Mouse (Mus musculus) midbrain, embryonic 16.5 days (tissue): ENCODE data around the gene Megf11. TPM values are rescaled to one million over a fixed set of nuclear protein-coding genes. Genes with fewer than 3 reads are reported as not detected.

Experiments
- ATAC-seq: fragments of 200-750 bp; cut with Nextera tagmentation; 2 replicates; pipeline ENCODE4 v1.8.0; 2017; ENCODE audit warnings: moderate TSS enrichment
- H3K27ac ChIP-seq: fragments of 300-500 bp; sonication (generic); 2 replicates; pipeline ENCODE4 v1.5.1; 2014; ENCODE audit warnings: mild to moderate bottlenecking, low read length, mixed read lengths
- H3K27me3 ChIP-seq: fragments of 300-500 bp; sonication (generic); 2 replicates; pipeline ENCODE4 v1.6.1; 2014; ENCODE audit warnings: low read depth, low read length, mixed read lengths; ENCODE audit not compliant: control insufficient read depth, insufficient read depth
- H3K36me3 ChIP-seq: fragments of 300-500 bp; sonication (generic); 2 replicates; pipeline ENCODE4 v1.6.1; 2014; ENCODE audit warnings: mild to moderate bottlenecking, low read length, moderate library complexity, mixed read lengths; ENCODE audit not compliant: control insufficient read depth, insufficient read depth
- H3K4me1 ChIP-seq: fragments of 300-500 bp; sonication (generic); 2 replicates; pipeline ENCODE4 v1.6.1; 2014; ENCODE audit warnings: mild to moderate bottlenecking, low read length, mixed read lengths; ENCODE audit not compliant: control insufficient read depth, insufficient read depth
- H3K4me2 ChIP-seq: fragments of 300-500 bp; sonication (generic); 2 replicates; pipeline ENCODE4 v1.6.1; 2014; ENCODE audit warnings: mild to moderate bottlenecking, low read length, mixed read lengths
- H3K4me3 ChIP-seq: fragments of 300-500 bp; sonication (generic); 2 replicates; pipeline ENCODE4 v1.5.1; 2014; ENCODE audit warnings: low read depth, mild to moderate bottlenecking, low read length, moderate library complexity, mixed read lengths
- H3K9ac ChIP-seq: fragments of 300-500 bp; sonication (generic); 2 replicates; pipeline ENCODE4 v1.6.1; 2014; ENCODE audit warnings: low read depth, low read length, mixed read lengths
- H3K9me3 ChIP-seq: fragments of 300-500 bp; sonication (generic); replicated peaks from 2 replicates; pipeline ENCODE4 v1.6.1; 2014; ENCODE audit warnings: mild to moderate bottlenecking, low read length, mixed read lengths; ENCODE audit not compliant: control insufficient read depth, poor library complexity, severe bottlenecking
- WGBS: fragments of 180-500 bp; shearing (Covaris S2); extraction: QIAGEN DNeasy Blood & Tissue Kit; methylation state at CpG from one replicate; pipeline ENCODE4 v1.1.7; 2014; 5-methylcytosine and 5-hydroxymethylcytosine counted together
- polyA plus RNA-seq: library from polyadenylated mRNA; unstranded; fragments of >200 nt; fragmentation: Nextera tagmentation; extraction: Ambion mirVana; gene quantifications from 2 replicates; pipeline ENCODE4 v1.2.1, GENCODE M21; 2015

Megf11 gene
- polyA plus RNA-seq, 1 experiment from 2014 or later, result 20.5 TPM

DNA sequence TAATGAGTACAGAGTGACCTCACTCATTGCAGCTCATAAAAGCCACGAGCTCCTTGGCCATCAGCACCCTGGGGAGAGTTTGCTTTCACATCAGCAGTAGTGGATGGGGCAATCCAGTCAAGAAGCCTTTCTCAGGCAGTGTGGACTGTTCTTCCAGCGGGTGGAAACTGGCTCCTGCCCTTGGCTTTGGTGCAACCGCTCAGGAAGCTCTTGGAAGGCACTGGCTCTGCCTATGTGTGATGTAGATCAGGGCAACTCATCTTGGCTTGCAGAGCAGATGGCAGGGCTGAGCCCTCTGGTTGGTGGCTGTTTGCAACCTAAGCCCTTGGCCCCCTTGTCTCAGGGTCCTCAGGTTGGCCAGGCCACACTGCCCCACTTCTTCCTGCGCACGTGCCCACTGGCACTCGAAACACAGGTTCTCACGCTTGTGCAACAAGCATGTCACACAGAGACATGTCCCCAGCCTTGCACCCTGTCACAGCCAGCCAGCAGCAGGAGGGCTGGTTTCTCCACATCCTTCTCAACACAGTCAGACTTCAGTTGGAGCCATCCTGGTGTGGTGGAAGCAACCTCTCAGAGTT lies 22.1 kb downstream of the Megf11 start:
- no peak for ATAC-seq
- no peak overlapping the region for H3K4me2 ChIP-seq
- WGBS, result 90% methylated on average over 7 of the region's 7 CpGs

DNA sequence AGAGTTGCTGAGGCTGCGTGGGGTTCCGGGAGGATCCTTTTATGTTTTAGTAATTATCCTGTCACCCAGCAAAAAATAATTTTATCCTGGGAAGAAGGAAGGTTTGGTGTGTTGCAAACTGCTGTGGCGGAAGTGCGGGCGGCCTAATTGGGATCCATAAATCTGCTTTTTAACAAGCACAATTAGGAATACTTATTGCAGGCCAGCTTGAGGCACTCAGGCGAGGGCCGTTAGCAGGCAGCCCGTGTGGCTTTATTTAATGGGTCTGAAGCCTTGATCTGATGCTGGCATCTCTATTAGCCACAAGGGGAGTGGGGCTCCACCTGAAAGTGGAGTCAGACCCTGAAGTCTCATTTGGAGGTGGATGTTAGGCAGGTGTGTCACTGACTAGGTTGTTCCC lies 23.4 kb downstream of the Megf11 start:
- Histone ChIP-seq H3K9ac (no peak overlapping the region), H3K27me3 (no peaks in the 10 kb centered on the region), H3K27ac (no peak overlapping the region), H3K4me2 (no peak overlapping the region), H3K36me3 (no peaks in the 10 kb centered on the region), H3K4me1 (peaks cover 2% of the 10 kb centered on the region; the same call in 1 of the 2 replicates), H3K9me3 (no peaks in the 10 kb centered on the region), H3K4me3 (no peak overlapping the region)
- WGBS, result 58% methylated on average over 8 of the region's 8 CpGs
- ATAC-seq, result no peak

More for the DNA sequence above, 22.1 kb downstream of the Megf11 start:
- Histone ChIP-seq H3K27ac (no peak overlapping the region), H3K36me3 (no peaks in the 10 kb centered on the region), H3K4me1 (peaks cover 2% of the 10 kb centered on the region; the same call in 1 of the 2 replicates), H3K9ac (no peak overlapping the region), H3K4me3 (no peak overlapping the region), H3K9me3 (no peaks in the 10 kb centered on the region), H3K27me3 (no peaks in the 10 kb centered on the region)

DNA sequence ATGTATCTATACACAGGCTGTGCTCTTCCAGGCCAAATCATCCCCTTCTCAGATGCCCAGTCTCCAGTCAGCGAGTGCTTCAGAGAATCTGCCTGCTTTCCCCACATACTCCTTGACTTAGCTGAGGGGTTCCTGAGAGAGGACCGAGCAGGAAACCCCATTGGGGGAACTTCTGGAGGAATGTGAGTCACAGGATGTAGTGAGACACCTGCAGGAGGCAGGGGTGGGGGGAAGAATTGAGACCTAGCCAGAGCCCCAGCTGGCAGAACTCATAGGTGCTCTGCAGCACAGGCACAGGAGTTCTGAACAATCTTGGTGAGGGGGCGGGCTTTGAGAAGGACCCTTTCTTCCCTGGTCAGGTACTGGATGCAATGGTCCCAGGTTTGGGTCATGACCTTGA lies 35.0 kb downstream of the Megf11 start:
- H3K9me3 ChIP-seq, result no peaks in the 10 kb centered on the region
- no peaks in the 10 kb centered on the region for H3K36me3 ChIP-seq
- WGBS, result 85% methylated on average over 3 of the region's 3 CpGs
- no peak for ATAC-seq
- H3K4me1 ChIP-seq, result no peaks in the 10 kb centered on the region; the same call in 1 of the 2 replicates
- no peak overlapping the region for H3K4me3 ChIP-seq
- no peak overlapping the region for H3K9ac ChIP-seq
- H3K4me2 ChIP-seq, result no peak overlapping the region
- H3K27ac ChIP-seq, result no peak overlapping the region
- H3K27me3 ChIP-seq, result no peaks in the 10 kb centered on the region

DNA sequence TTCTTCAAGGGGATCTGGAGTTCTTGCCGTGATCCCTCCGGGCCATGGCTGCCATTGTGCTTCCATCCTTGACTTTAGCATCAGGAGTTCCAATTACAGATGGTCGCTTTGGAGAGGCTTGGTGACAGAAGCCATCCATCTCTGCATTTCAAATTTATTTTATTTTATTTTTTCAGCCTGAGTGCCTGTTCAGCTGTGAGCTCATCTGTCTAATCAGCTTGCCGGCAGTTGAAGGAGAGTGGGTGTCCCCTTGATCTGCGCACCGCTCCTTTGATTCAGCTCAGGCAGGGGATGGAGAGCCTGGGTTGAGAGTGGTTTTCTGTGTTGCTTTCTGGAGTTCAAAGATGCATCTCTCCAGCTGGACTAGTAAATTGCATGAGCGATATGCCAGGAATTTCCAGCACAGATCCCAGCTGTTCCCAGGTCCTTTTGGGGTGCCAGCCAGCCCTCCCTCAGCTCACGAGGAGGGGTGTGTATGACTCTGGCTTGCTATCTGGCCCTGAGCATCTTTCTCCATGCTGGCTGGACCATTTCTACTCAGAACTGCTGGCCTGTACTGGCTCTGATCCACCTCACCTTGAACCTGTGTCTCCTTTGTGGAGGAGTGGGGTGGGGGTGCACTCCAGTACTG lies 36.7 kb downstream of the Megf11 start:
- Histone ChIP-seq H3K27ac (0 out of 2 replicates have a peak overlapping the region, but pooled peaks have one; percentile 3), H3K4me3 (no peak overlapping the region), H3K9me3 (no peaks in the 10 kb centered on the region), H3K36me3 (no peaks in the 10 kb centered on the region), H3K9ac (no peak overlapping the region), H3K27me3 (no peaks in the 10 kb centered on the region), H3K4me2 (no peak overlapping the region), H3K4me1 (no peaks in the 10 kb centered on the region; the same call in 1 of the 2 replicates)
- 60% methylated on average over 8 of the region's 8 CpGs for WGBS
- ATAC-seq, result no peak

DNA sequence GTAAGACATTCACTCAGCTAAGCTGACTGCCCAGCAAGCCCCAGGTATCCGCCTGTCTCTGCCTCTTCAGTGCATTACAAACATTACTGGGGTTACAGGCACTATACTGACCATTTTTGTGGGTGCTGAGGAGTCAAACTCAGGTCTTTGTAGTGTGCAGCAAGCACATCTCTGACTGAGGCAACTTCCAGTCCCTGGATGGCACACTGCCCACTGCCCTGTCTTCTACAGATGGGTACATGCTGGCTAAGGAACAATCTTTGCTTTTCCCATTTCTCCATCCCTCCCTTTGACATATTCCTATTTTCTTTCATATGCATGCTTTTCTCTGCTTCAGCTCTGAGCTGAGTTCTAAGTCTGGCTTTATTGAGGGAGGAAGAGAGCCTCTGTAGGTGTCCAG lies 38.5 kb downstream of the Megf11 start:
- WGBS, result 76% methylated on average over 1 of the region's 1 CpGs
- H3K9me3 ChIP-seq, result no peaks in the 10 kb centered on the region

DNA sequence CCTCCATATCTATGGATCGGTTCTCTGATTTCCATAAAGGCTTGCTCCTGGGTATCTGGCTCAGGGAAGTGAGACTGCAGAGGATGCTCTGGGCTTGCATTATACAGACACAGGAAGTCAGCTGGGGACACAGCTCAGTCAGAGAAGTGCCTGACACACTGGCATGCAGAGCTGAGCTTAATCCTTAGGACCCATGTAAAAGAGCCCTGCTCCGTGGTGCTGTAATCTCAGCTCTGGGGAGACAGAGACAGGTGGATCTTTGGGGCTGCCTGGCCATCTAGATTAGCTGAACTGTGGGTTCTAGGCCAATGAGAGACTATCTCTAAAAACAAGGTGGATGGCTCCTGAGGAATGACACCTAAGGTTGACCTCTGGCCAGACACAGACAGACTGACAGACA lies 50.7 kb downstream of the Megf11 start:
- H3K4me3 ChIP-seq, result no peak overlapping the region
- no peak overlapping the region for H3K9ac ChIP-seq
- 59% methylated on average over 2 of the region's 2 CpGs for WGBS

More for the DNA sequence above, 38.5 kb downstream of the Megf11 start:
- no peak overlapping the region for H3K4me2 ChIP-seq
- no peaks in the 10 kb centered on the region; the same call in 1 of the 2 replicates for H3K4me1 ChIP-seq
- ATAC-seq, result no peak
- no peak overlapping the region for H3K27ac ChIP-seq
- H3K36me3 ChIP-seq, result no peaks in the 10 kb centered on the region
- no peak overlapping the region for H3K4me3 ChIP-seq
- H3K9ac ChIP-seq, result no peak overlapping the region
- no peaks in the 10 kb centered on the region for H3K27me3 ChIP-seq

DNA sequence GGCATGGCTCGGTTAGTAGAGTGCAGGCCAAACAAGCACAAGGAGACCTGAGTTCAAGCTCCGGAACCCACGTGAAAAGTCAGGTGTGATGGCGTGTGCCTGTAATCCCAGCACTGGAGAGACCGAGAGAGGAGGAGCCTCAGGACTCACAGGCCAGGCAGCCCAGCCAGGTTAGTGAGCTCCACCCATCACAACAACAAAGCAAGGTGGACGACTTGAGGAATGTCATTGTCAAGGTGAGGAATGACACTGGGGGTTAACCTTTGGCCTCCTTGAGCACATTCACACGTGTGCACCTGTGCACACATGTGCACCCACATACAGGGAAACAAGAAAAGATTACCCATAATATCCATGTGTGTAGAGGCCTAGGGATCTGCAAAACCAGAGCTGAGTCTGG lies 54.7 kb downstream of the Megf11 start:
- H3K4me1 ChIP-seq, result no peaks in the 10 kb centered on the region
- H3K27me3 ChIP-seq, result no peaks in the 10 kb centered on the region
- no peak overlapping the region for H3K4me3 ChIP-seq
- no peak for ATAC-seq
- 83% methylated on average over 7 of the region's 7 CpGs for WGBS
- H3K4me2 ChIP-seq, result no peak overlapping the region
- no peaks in the 10 kb centered on the region for H3K9me3 ChIP-seq
- H3K9ac ChIP-seq, result no peak overlapping the region
- H3K27ac ChIP-seq, result no peak overlapping the region
- H3K36me3 ChIP-seq, result no peaks in the 10 kb centered on the region

More for the DNA sequence above, 50.7 kb downstream of the Megf11 start:
- ATAC-seq, result no peak
- Histone ChIP-seq H3K36me3 (no peaks in the 10 kb centered on the region), H3K4me1 (no peaks in the 10 kb centered on the region), H3K4me2 (no peak overlapping the region), H3K9me3 (no peaks in the 10 kb centered on the region; the same call in 1 of the 2 replicates), H3K27ac (no peak overlapping the region), H3K27me3 (no peaks in the 10 kb centered on the region)

DNA sequence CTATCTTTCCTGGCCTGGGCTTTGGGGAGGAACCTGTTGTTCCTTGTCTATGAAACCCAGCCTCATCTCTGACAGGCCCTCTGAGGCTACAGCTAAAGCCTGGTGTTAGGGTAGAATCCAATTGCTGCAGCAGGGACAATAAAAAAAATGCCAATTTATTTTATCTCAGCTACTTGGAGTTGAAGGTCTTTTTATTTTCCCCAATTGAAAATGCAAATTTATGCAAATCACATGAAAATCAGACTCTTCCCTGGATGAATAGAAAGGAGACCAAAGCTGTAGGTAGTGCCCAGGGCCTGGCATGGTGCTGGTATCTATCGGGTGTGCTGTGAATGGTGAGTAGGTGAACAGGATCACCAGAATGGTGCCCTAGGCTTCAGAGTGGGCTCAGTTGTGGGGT lies 60.6 kb downstream of the Megf11 start:
- Histone ChIP-seq H3K4me2 (no peak overlapping the region), H3K27ac (no peak overlapping the region), H3K4me1 (peaks cover 20% of the 10 kb centered on the region), H3K9ac (no peak overlapping the region), H3K36me3 (no peaks in the 10 kb centered on the region), H3K9me3 (no peaks in the 10 kb centered on the region), H3K27me3 (no peaks in the 10 kb centered on the region), H3K4me3 (no peak overlapping the region)
- no peak for ATAC-seq
- 44% methylated on average over 1 of the region's 1 CpGs for WGBS

DNA sequence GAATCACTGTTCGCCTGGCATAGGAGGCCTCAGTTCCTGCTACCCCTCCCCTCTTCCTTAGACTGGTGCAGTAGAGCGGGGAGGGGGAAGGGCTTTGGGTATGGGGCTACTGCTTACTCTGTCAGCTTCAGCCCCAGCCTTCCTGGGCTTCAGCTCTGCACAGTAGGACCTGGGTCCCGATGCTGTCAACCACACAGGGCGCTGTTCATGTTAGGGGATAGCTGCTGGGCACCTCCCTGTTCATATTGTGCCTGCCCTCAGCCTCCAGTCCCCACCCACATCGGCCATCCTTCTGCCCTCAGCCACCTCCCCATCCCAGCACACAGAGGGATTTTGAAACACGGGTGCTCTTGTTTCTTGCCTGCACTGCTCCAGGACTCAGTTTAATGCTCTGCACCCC lies 61.6 kb downstream of the Megf11 start:
- H3K27ac ChIP-seq, result peak overlapping the region; percentile 4; the same call in 1 of the 2 replicates
- peaks cover 20% of the 10 kb centered on the region for H3K4me1 ChIP-seq
- H3K27me3 ChIP-seq, result no peaks in the 10 kb centered on the region
- H3K4me3 ChIP-seq, result no peak overlapping the region
- peak; percentile 70; the same call in 1 of the 2 replicates for ATAC-seq
- 22% methylated on average over 6 of the region's 6 CpGs for WGBS
- no peaks in the 10 kb centered on the region for H3K36me3 ChIP-seq
- no peaks in the 10 kb centered on the region for H3K9me3 ChIP-seq
- peak overlapping the region; percentile 5; the same call in 1 of the 2 replicates for H3K9ac ChIP-seq
- no peak overlapping the region for H3K4me2 ChIP-seq
